Mouse (Mus musculus): ENCODE measurements at regions not wholly inside any gene's neighbourhood (a gene's known extent, or its start where the extent isn't known, plus 50 kb on each side); places are given as distances from the start of the nearest gene placed in this dataset.

DNA sequence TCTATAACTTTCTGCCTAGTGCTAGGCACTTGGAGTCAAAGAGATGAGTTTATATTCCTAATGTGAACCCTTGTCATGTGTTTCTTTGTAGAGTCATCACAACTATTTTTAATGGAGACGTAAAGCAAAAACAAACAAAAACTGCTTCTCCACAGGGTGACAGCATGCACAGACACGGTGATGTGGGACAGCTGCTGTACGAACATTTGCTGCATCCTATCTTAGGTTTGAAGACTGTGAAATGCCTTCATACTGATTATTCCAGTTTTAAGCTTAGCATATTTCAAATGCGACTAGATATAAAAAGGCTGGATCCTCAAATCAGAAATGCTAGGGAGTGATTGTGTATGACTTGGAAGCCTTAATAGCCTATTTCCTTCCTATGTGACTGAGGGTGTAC lies 187.3 kb upstream of the Eci2 start:
- no peak for DNase-seq (ENCODE audit: low spot score)

DNA sequence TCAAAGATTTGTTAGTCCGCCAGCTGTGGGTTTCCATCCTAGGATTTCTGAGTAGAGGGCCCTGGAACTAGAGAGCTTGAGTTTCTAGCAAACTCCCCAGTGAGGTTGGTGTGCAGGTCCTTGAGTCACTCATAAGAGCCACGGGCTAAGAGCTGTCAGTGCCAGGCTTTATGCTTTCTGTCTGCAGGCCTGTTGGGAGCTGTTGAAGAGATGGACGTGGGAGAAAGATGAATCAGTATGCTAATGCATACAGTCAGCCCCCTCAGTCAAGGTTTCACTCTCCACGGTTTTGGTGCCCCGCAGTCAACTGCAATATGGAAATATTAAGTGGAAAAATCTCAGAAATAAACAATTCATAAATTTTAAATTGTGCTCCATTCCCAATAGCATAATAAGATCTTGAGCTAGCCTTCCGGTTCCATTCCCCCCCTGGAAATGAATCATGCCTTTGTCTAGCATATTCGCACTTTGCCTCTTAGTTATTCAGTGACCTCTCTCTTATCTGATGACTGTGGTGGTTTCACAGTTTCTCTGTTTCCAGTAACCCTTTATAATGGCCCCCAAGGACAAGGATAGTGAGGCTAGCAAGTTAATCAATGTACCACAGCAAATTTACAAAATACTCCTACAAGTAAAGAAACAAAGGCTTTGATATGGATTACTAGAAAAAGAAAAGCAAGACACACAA lies 199.4 kb upstream of the Eci2 start:
- no peak for DNase-seq (ENCODE audit: low spot score)

- DNase-seq (ENCODE audit: low spot score), result no peak
These were observed 200.0 kb upstream of the Eci2 start for GRCm38 (mm10) chr13:35226944-35227343.

GRCm38 (mm10) chr13:35229601-35230000 lies 202.7 kb upstream of the Eci2 start:
- no peak for DNase-seq (ENCODE audit: low spot score)

DNA sequence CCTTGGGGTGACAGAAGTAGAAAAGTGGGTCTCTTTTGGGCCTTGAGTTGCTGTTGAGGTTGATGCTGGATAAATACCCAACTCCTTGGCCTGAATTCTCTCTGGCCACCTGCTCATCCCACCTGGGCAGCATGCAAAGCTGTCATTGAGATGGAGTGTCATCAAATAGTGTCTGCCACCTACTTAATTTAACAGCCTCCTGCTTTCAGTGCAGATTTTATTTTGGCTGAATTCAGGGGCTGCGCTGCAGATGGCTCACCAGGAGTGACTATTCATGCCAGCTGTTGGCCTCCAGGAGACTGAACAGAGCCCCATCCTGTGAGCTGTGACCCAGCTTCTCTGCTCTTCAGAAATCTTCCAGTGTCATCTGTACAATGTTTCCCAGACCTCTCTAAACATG lies 206.7 kb upstream of the Eci2 start:
- DNase-seq (ENCODE audit: low spot score), result no peak

DNA sequence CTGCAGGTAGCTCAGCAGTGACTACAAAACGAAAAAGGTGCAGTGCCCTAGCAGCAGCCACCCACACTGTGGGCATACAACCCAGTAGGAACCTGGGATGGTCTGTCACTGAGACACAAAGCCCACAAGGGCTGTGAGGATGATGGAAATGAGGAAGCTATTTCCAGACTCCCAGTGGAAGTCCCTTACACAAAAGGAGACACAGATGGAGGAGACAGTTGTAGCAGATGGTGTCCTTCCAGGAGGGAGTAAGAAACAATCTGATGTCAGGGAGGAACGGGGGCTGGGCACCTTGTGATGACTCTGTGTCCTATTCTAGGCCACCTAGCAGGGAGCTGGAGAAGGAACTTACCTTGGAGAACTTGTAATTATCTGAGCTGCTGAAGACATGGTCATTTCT lies 214.5 kb upstream of the Eci2 start:
- no peak for DNase-seq (ENCODE audit: low spot score)

DNA sequence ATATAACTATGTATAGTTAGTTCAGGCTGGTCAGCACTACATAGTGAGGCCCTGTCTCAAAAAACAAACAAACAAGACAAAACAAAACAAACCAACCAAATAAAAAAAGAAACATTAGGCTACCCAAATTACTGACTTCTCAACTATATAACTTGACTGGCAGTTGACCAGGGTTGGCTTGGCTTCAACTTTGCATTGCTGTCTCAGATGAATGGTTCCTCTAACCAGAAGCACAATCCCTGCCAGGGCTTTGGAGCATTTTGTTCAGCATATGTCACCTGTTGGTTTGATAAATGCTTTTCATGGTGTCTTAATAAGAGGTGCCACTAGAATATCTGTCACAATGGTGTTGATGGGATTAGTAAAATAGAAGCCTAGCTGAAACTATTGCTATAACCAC lies 217.1 kb upstream of the Eci2 start:
- no peak for DNase-seq (ENCODE audit: low spot score)

GRCm38 (mm10) chr13:35257386-35257785 lies 230.5 kb upstream of the Eci2 start:
- DNase-seq (ENCODE audit: low spot score), result no peak

DNA sequence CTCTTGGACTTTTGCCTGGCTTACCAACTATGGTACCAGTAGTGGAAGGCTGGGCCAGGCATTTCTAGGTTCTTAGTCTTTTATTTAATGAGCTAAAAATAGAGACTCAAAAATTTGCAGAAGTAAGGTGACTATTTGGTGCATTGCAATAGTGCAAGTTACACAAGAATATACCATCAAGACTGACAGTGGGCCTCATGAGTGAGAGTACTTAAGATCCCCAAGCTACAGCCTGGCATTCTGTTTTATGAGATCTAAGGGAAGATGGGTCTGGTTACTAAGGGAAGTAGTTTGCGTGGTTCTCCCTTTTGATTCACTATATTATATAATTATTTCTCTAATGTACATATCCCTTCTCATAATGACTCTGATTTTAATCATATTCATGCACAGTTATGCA lies 231.8 kb upstream of the Eci2 start:
- no peak for DNase-seq (ENCODE audit: low spot score)

DNA sequence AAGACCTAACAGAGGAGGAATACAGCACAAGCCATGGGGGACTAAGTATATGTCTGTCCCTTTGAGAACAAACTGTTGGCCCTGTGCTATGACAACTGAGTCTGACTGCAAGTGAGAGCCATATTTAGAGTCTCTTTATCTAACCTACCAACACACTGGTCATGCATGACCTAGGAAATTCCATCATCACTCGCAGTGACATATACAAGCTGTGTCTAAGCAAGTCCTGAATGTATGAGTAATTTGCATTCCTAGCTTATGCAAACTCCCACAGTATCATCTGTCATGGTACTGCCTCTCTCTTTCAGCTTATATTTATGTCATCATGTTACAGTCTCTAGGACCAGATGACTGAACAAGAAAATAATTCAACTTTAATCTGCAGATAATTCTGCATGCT lies 257.1 kb upstream of the Eci2 start:
- DNase-seq (ENCODE audit: low spot score), result no peak

GRCm38 (mm10) chr13:35302088-35302487 lies 275.2 kb upstream of the Eci2 start:
- DNase-seq (ENCODE audit: low spot score), result no peak

DNA sequence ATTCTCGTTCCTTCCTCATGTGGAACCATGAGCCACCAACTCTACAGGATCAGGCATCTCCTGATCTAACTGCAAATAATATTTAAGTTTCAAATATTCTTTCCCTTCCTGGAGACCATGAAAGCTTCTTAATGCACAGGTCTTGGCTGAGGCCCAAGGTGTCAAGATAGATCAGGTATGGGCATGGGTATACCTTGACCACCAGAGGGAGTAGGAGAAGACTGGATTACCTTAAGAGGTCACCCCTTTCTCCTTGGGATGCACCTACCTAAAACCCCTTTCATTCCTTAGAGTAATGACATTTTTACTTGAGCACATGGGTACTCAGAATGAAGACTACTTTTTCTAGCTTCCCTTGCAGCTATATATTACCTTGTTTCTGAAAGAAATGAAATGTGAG lies 289.9 kb upstream of the Eci2 start:
- DNase-seq (ENCODE audit: low spot score), result no peak

GRCm38 (mm10) chr13:35326682-35327242 lies 299.9 kb upstream of the Eci2 start:
- DNase-seq (ENCODE audit: low spot score), result no peak

GRCm38 (mm10) chr13:35328320-35328719 lies 301.4 kb upstream of the Eci2 start:
- no peak for DNase-seq (ENCODE audit: low spot score)

DNA sequence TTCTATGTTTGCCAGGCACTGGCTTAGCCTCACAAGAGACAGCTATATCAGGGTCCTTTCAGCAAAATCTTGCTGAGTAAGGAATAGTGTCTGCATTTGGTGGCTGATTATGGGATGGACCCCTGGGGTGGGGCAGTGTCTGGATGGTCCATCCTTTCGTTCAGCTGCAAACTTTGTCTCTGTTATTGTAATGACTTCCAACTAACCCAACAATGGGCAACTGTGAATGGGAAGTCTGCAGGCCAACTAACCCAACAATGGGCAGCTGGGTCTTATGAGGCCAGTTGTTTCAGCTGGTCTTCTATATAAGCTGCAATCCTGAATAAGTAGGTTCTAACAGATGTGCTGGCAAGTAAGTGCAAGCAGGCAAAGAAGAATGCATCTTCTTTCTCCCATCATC lies 304.0 kb upstream of the Eci2 start:
- DNase-seq (ENCODE audit: low spot score), result no peak

DNA sequence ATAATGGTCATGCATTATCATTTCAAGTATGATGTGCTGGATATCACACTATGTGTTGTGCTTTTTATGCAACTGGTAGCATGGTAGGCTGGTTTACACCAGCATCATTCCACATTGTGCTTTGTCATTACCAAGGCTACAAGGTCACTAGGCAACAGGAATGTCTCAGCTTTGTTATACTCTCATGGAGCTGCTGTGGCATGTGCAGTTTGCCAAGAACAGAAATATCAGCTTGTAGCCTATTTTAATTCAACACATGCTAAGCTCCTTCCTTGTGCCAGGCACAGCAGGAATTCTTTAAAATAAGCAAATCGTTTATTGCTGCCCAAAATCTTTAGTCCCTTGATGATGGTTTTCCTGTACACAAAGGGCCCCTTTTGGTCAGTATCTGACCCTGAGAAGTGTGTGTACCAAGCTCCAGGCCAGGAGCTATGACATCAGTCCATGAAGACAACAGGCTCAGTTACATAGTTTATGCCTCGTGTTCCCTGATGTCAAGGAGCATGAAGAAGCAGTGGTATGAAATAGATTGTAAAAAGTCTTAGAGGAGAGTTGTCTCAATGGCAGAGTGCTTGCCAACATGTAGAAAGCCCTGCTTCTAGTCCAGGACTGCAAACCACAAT lies 314.0 kb upstream of the Cdyl start:
- no peak for DNase-seq (ENCODE audit: low spot score)

- no peak for DNase-seq (ENCODE audit: low spot score)
These were observed 311.4 kb upstream of the Cdyl start for GRCm38 (mm10) chr13:35348283-35348682.

DNA sequence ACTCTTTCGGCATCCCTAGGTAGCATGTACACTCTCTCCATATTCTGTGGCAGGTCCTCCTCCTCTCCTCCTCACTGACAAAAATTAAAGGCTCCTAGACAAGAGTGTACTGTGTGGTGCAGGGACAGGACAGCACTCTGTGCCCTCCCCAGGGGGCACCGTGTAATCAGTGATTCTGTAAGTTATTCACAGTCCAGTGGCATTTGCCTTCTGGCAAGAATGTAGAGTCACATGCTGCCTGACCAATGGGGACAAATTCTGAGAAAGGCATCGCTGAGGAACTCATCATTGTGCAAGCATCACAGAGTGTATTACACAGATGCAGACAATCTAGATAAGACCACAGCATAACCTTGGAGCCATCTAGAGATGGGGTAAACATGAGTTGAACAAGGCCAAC lies 300.3 kb upstream of the Cdyl start:
- DNase-seq (ENCODE audit: low spot score), result no peak

GRCm38 (mm10) chr13:35377487-35377886 lies 282.1 kb upstream of the Cdyl start:
- DNase-seq (ENCODE audit: low spot score), result no peak

DNA sequence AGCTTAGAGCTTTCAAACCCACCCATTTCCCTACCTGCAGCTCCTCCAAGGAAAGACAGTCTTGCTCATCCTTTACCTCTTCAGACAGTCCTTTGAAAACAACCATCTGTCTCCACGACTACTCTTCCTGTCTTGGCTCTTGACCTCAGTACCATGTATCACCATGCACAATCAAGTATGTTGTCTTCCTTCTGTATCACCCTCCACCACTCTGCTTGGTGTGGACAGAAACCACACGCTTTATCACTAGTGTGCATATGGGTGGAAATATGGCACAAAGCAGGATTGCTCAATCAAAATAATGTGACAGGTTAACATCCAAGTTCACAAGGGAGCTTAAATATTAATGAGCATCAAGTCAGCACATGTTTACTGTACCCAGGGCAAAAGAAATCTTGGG lies 280.1 kb upstream of the Cdyl start:
- DNase-seq (ENCODE audit: low spot score), result no peak

DNA sequence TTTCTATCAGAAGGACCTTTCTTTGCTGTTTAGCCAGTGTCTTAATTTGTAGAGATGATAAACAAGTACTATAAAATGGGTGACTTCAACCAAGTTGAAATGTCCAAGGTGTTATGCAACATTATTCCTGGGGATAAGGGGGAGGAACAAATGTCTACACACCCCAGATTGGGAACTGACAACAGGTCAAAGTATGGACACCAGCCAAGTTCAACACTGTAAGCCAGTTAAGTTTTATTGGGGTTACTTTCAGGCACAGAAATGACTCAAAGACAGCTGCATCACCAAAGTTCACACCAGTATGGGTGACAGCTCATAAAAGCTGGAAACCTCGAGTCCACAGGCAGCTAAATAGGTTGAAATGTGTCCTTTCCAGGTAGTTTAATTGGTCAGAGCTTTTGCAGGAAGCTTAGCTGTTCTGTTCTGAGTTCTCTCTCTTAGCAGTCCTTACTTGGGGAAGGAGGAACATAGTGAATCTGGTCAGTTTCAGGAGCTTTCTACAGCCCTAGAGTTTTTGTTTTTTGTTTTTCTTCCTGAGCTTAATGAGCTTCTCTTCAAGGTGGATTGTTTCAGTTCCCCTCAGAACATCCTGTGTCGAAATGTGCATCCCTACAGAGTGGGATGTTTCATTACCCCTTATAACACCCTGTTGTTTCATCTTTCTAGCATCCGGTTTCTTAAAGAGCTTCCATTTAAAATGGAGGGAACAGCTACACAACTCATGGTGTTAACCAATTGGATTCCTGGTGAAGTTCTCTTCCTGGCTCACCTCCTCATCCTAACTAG lies 279.2 kb upstream of the Cdyl start:
- no peak for DNase-seq (ENCODE audit: low spot score)

DNA sequence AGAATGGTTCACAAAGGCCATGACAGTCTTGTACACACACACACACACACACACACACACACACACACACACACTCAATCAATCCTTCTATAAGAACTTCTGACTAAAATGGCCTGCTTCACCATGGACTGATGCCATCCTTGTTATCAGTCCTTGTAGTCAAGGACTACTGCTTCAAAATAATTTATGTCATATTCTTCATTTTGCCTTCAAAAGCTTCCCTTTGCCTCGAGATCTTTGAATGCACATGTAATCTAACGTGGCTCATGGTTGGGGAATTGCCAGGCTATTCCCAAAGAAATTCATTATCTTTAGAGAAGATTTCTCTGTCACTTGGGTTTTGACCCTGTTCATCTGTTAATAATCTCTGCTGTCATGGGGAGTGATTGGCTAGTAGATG lies 278.0 kb upstream of the Cdyl start:
- DNase-seq (ENCODE audit: low spot score), result no peak

DNA sequence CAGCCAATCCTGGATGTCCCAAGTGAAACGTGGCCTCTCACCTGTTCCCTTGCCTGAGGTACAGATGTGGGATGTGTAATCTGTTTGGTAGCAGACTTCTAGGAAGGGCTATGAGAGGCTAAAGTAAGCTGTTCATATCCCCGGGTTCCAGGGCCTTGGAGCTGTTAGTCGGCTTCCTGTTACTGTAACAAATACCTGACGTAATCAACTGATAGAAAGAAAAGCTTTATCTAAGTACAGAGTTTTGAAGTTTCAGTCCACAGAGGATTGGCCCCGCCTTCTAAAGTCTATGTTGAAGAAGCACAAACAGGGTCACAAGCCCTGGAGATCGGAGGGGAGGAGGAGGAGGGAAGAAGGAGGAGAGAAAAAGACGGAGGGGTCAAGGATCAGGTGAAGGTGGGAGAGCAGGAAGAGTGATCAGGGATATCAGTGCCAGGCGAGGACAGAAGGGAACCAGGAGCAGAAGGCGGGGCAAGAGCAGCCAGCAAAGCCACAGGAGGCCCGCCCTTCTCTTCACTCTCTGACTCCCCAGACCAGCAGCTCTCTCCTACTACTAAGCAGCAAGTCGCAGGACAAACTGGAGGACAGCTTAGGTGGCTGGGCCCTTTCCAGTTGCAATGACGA lies 276.5 kb upstream of the Cdyl start:
- DNase-seq (ENCODE audit: low spot score), result no peak
